Mouse (Mus musculus) G1E (cell line): ENCODE measurements around the gene Tmem218.

Experiments
- CTCF ChIP-seq: IDR thresholded peaks from 2 replicates; pipeline ENCODE4 v1.5.1; 2012; ENCODE audit warnings: low read depth, low read length, inconsistent platforms, mixed read lengths
- GATA1 ChIP-seq: IDR thresholded peaks from 2 replicates; pipeline ENCODE4 v1.6.1; 2012; ENCODE audit warnings: borderline replicate concordance, low read length, inconsistent platforms, mixed read lengths
- POLR2AphosphoS5 ChIP-seq: IDR thresholded peaks from 2 replicates; pipeline ENCODE4 v1.6.1; 2012; ENCODE audit warnings: low read depth, low read length, inconsistent platforms; ENCODE audit not compliant: insufficient replicate concordance

GRCm38 (mm10) chr9:37177107-37177506, 30.9 kb upstream of the Tmem218 start:
- TF ChIP-seq POLR2AphosphoS5 (no peak), CTCF (peak; percentile 59), GATA1 (no peak)
